Mouse (Mus musculus) liver, embryonic 11.5 days (tissue): ENCODE data around the gene Slc25a25. TPM values are rescaled to one million over a fixed set of nuclear protein-coding genes. Genes with fewer than 3 reads are reported as not detected.

Experiments used
- ATAC-seq: fragments of 200-750 bp; cut with Nextera tagmentation; replicated peaks from 2 replicates; pipeline ENCODE4 v1.8.0; 2017; ENCODE audit warnings: moderate number of reproducible peaks, mild to moderate bottlenecking, moderate TSS enrichment, moderate library complexity; ENCODE audit not compliant: low FRiP score
- DNase-seq: peaks from one replicate; pipeline ENCODE4 v3.0.0-alpha.2; 2017; ENCODE audit warnings: low spot score
- H3K27ac ChIP-seq: fragments of 300-500 bp; sonication (generic); 2 replicates; pipeline ENCODE4 v1.5.1; 2014; ENCODE audit warnings: mild to moderate bottlenecking, low read depth, low read length, control low read depth
- H3K27me3 ChIP-seq: fragments of 300-500 bp; sonication (generic); replicated peaks from 2 replicates; pipeline ENCODE4 v1.6.1; 2014; ENCODE audit warnings: low read length, mixed read lengths; ENCODE audit not compliant: control insufficient read depth, insufficient read depth
- H3K36me3 ChIP-seq: fragments of 300-500 bp; sonication (generic); 2 replicates; pipeline ENCODE4 v1.6.1; 2014; ENCODE audit warnings: mild to moderate bottlenecking, low read length, moderate library complexity, mixed read lengths; ENCODE audit not compliant: control insufficient read depth, insufficient read depth
- H3K4me1 ChIP-seq: fragments of 300-500 bp; sonication (generic); replicated peaks from 2 replicates; pipeline ENCODE4 v1.6.1; 2014; ENCODE audit warnings: low read length, mixed read lengths; ENCODE audit not compliant: control insufficient read depth, insufficient read depth
- H3K4me2 ChIP-seq: fragments of 300-500 bp; sonication (generic); 2 replicates; pipeline ENCODE4 v1.6.1; 2014; ENCODE audit warnings: mild to moderate bottlenecking, control low read depth, moderate library complexity
- H3K4me3 ChIP-seq: fragments of 300-500 bp; sonication (generic); 2 replicates; pipeline ENCODE4 v1.5.1; 2014; ENCODE audit warnings: low read depth, low read length, control low read depth
- H3K9ac ChIP-seq: fragments of 300-500 bp; sonication (generic); 2 replicates; pipeline ENCODE4 v1.6.1; 2014; ENCODE audit warnings: low read depth, low read length, control low read depth
- H3K9me3 ChIP-seq: fragments of 300-500 bp; sonication (generic); 2 replicates; pipeline ENCODE4 v1.6.1; 2016; ENCODE audit warnings: low read length, inconsistent platforms, mixed read lengths; ENCODE audit not compliant: control insufficient read depth
- WGBS: fragments of 180-500 bp; shearing (Covaris S2); extraction: QIAGEN DNeasy Blood & Tissue Kit; methylation state at CpG from one replicate; pipeline ENCODE4 v1.1.7; 2014; 5-methylcytosine and 5-hydroxymethylcytosine counted together
- polyA plus RNA-seq: library from polyadenylated mRNA; unstranded; fragments of >200 nt; fragmentation: Nextera tagmentation; extraction: Ambion mirVana; gene quantifications from 2 replicates; pipeline ENCODE4 v1.2.1, GENCODE M21; 2014

The Slc25a25 gene
- polyA plus RNA-seq, 1 experiment from 2014 or later = 10.4 TPM

- Histone ChIP-seq H3K4me1 (peaks cover 27% of the 10 kb centered on the region), H3K36me3 (no peaks in the 10 kb centered on the region), H3K27ac (no peak overlapping the region), H3K4me2 (peak overlapping the region; percentile 97), H3K4me3 (no peak overlapping the region), H3K9me3 (no peaks in the 10 kb centered on the region), H3K9ac (peak overlapping the region; percentile 6; the same call in 1 of the 2 replicates), H3K27me3 (no peaks in the 10 kb centered on the region)
- WGBS = 75% methylated on average over 5 of the region's 5 CpGs
- no peak for ATAC-seq
- DNase-seq = no peak
Observed at GRCm38 (mm10) chr2:32453641-32454303, 2.5 kb upstream of the Slc25a25 start.

GRCm38 (mm10) chr2:32452441-32452971 is 1.3 kb upstream of the Slc25a25 start:
- H3K4me1 ChIP-seq = peaks cover 29% of the 10 kb centered on the region
- H3K9ac ChIP-seq = peak overlapping the region; percentile 46

GRCm38 (mm10) chr2:32451870-32452372 is 676 bp upstream of the Slc25a25 start:
- Histone ChIP-seq H3K27ac (peak overlapping the region; percentile 96), H3K4me3 (peak overlapping the region; percentile 86), H3K27me3 (no peaks in the 10 kb centered on the region), H3K4me2 (peak overlapping the region; percentile 97), H3K9me3 (no peaks in the 10 kb centered on the region), H3K9ac (peak overlapping the region; percentile 85), H3K4me1 (peaks cover 31% of the 10 kb centered on the region), H3K36me3 (no peaks in the 10 kb centered on the region)
- peak; percentile 92 for ATAC-seq
- DNase-seq = peak; percentile 97
- under 1% methylated on average over 25 of the region's 25 CpGs for WGBS

More at GRCm38 (mm10) chr2:32452441-32452971, 1.3 kb upstream of the Slc25a25 start:
- ATAC-seq (no peak), DNase-seq (no peak)
- Histone ChIP-seq H3K36me3 (no peaks in the 10 kb centered on the region), H3K9me3 (no peaks in the 10 kb centered on the region), H3K27ac (no peak overlapping the region), H3K4me2 (peak overlapping the region; percentile 97), H3K27me3 (no peaks in the 10 kb centered on the region), H3K4me3 (peak overlapping the region; percentile 86)
- WGBS = 89% methylated on average over 16 of the region's 16 CpGs

- H3K4me2 ChIP-seq = peak within 1 kb of the TSS; percentile 97
- H3K36me3 ChIP-seq = no peaks in the 10 kb centered on the region; the same call in 1 of the 2 replicates
- 66% methylated on average over 15 of the region's 15 CpGs for WGBS
- peak within 1 kb of the TSS; percentile 85 for H3K9ac ChIP-seq
- no peaks in the 10 kb centered on the region for H3K27me3 ChIP-seq
- peak within 1 kb of the TSS; percentile 86 for H3K4me3 ChIP-seq
- H3K27ac ChIP-seq = peak within 1 kb of the TSS; percentile 96
- H3K4me1 ChIP-seq = peaks cover 31% of the 10 kb centered on the region
- no peak for ATAC-seq
- no peaks in the 10 kb centered on the region for H3K9me3 ChIP-seq
- no peak for DNase-seq
Observed at GRCm38 (mm10) chr2:32449761-32450754, 1.2 kb downstream of the Slc25a25 start, which contains the start of gene Naif1. Gene Naif1 (plus strand): TSS chr2:32450457.

- H3K36me3 ChIP-seq = no peaks in the 10 kb centered on the region; the same call in 1 of the 2 replicates
- no peaks in the 10 kb centered on the region for H3K27me3 ChIP-seq
- WGBS = 74% methylated on average over 1 of the region's 1 CpGs
- no peak for ATAC-seq
- no peak overlapping the region for H3K4me3 ChIP-seq
- no peak for DNase-seq
- no peak overlapping the region for H3K4me2 ChIP-seq
- H3K9me3 ChIP-seq = no peaks in the 10 kb centered on the region
- no peak overlapping the region for H3K27ac ChIP-seq
- H3K9ac ChIP-seq = no peak overlapping the region
- peaks cover 27% of the 10 kb centered on the region for H3K4me1 ChIP-seq
Observed at GRCm38 (mm10) chr2:32448480-32448879, 2.8 kb downstream of the Slc25a25 start.

- DNase-seq (no peak), ATAC-seq (no peak)
- Histone ChIP-seq H3K4me3 (no peak overlapping the region), H3K4me1 (peaks cover 25% of the 10 kb centered on the region), H3K27ac (no peak overlapping the region), H3K36me3 (no peaks in the 10 kb centered on the region; the same call in 1 of the 2 replicates), H3K9ac (no peak overlapping the region), H3K4me2 (0 out of 2 replicates have a peak overlapping the region, but pooled peaks have one; percentile 26), H3K9me3 (no peaks in the 10 kb centered on the region), H3K27me3 (no peaks in the 10 kb centered on the region)
- WGBS = 57% methylated on average over 9 of the region's 9 CpGs
Observed at GRCm38 (mm10) chr2:32447264-32447936, 3.8 kb downstream of the Slc25a25 start.

GRCm38 (mm10) chr2:32445535-32445934 is 5.7 kb downstream of the Slc25a25 start:
- Histone ChIP-seq H3K27me3 (no peaks in the 10 kb centered on the region), H3K9ac (no peak overlapping the region), H3K27ac (no peak overlapping the region), H3K36me3 (no peaks in the 10 kb centered on the region; the same call in 1 of the 2 replicates), H3K9me3 (no peaks in the 10 kb centered on the region), H3K4me2 (no peak overlapping the region), H3K4me3 (no peak overlapping the region), H3K4me1 (peaks cover 32% of the 10 kb centered on the region)
- ATAC-seq (no peak), DNase-seq (no peak)
- 85% methylated on average over 1 of the region's 1 CpGs for WGBS

GRCm38 (mm10) chr2:32441550-32441949 is 9.7 kb downstream of the Slc25a25 start:
- Histone ChIP-seq H3K9ac (no peak overlapping the region), H3K4me1 (peaks cover 30% of the 10 kb centered on the region), H3K4me3 (no peak overlapping the region), H3K4me2 (no peak overlapping the region), H3K9me3 (no peaks in the 10 kb centered on the region), H3K27ac (no peak overlapping the region), H3K27me3 (no peaks in the 10 kb centered on the region), H3K36me3 (no peaks in the 10 kb centered on the region; the same call in 1 of the 2 replicates)
- DNase-seq = no peak
- WGBS = 84% methylated on average over 2 of the region's 2 CpGs
- ATAC-seq = no peak
